Mouse (Mus musculus): Measurements from ENCODE around the gene 1700102P08Rik.

The 1700102P08Rik gene

GRCm38 (mm10) chr9:108392676-108393075, at the start of gene 1700102P08Rik:
1700102P08Rik (plus strand) TSS chr9:108392805.
- DNase-seq (ENCODE audit: low read depth): no peak

GRCm38 (mm10) chr9:108343331-108343730, 49.3 kb upstream of the 1700102P08Rik start:
- DNase-seq (ENCODE audit: low read depth): no peak

GRCm38 (mm10) chr9:108343835-108344234, 48.8 kb upstream of the 1700102P08Rik start:
- no peak for DNase-seq (ENCODE audit: low read depth)

- DNase-seq (ENCODE audit: low read depth): no peak
Observed at GRCm38 (mm10) chr9:108344471-108344870, 48.1 kb upstream of the 1700102P08Rik start.

GRCm38 (mm10) chr9:108347024-108347423, 45.6 kb upstream of the 1700102P08Rik start:
- DNase-seq (ENCODE audit: low read depth): no peak

GRCm38 (mm10) chr9:108347540-108348289, 44.9 kb upstream of the 1700102P08Rik start, which contains the start of gene Usp4:
Usp4 (plus strand) TSS chr9:108347853.
- DNase-seq (ENCODE audit: low read depth): peak; percentile 93

GRCm38 (mm10) chr9:108348290-108348680, 44.3 kb upstream of the 1700102P08Rik start:
- DNase-seq (ENCODE audit: low read depth): peak; percentile 48

- DNase-seq (ENCODE audit: low read depth): no peak
Observed at GRCm38 (mm10) chr9:108349727-108350126, 42.9 kb upstream of the 1700102P08Rik start.

GRCm38 (mm10) chr9:108378234-108378633, 14.4 kb upstream of the 1700102P08Rik start:
- DNase-seq (ENCODE audit: low read depth): no peak

GRCm38 (mm10) chr9:108378736-108379135, 13.9 kb upstream of the 1700102P08Rik start:
- no peak for DNase-seq (ENCODE audit: low read depth)

GRCm38 (mm10) chr9:108379294-108379693, 13.3 kb upstream of the 1700102P08Rik start:
- DNase-seq (ENCODE audit: low read depth): no peak

GRCm38 (mm10) chr9:108381382-108381781, 11.2 kb upstream of the 1700102P08Rik start:
- DNase-seq (ENCODE audit: low read depth): no peak

GRCm38 (mm10) chr9:108385006-108385405, 7.6 kb upstream of the 1700102P08Rik start:
- no peak for DNase-seq (ENCODE audit: low read depth)

GRCm38 (mm10) chr9:108386816-108387215, 5.8 kb upstream of the 1700102P08Rik start:
- no peak for DNase-seq (ENCODE audit: low read depth)

- no peak for DNase-seq (ENCODE audit: low read depth)
Observed at GRCm38 (mm10) chr9:108388601-108389000, 4.0 kb upstream of the 1700102P08Rik start.

- DNase-seq (ENCODE audit: low read depth): no peak
Observed at GRCm38 (mm10) chr9:108389220-108389619, 3.4 kb upstream of the 1700102P08Rik start.

GRCm38 (mm10) chr9:108394191-108394590, 1.6 kb downstream of the 1700102P08Rik start:
- no peak for DNase-seq (ENCODE audit: low read depth)

GRCm38 (mm10) chr9:108395427-108395826, 2.8 kb downstream of the 1700102P08Rik start:
- no peak for DNase-seq (ENCODE audit: low read depth)

GRCm38 (mm10) chr9:108398324-108398723, 5.7 kb downstream of the 1700102P08Rik start:
- no peak for DNase-seq (ENCODE audit: low read depth)

- DNase-seq (ENCODE audit: low read depth): no peak
Observed at GRCm38 (mm10) chr9:108401186-108401960, 8.8 kb downstream of the 1700102P08Rik start.

GRCm38 (mm10) chr9:108403081-108403480, 10.5 kb downstream of the 1700102P08Rik start:
- DNase-seq (ENCODE audit: low read depth): no peak

GRCm38 (mm10) chr9:108404451-108404850, 11.8 kb downstream of the 1700102P08Rik start:
- DNase-seq (ENCODE audit: low read depth): no peak

- no peak for DNase-seq (ENCODE audit: low read depth)
Observed at GRCm38 (mm10) chr9:108409535-108409934, 16.9 kb downstream of the 1700102P08Rik start.
